ENCODE assay signal across 9 mouse cellular contexts in the genomic region with DNA sequence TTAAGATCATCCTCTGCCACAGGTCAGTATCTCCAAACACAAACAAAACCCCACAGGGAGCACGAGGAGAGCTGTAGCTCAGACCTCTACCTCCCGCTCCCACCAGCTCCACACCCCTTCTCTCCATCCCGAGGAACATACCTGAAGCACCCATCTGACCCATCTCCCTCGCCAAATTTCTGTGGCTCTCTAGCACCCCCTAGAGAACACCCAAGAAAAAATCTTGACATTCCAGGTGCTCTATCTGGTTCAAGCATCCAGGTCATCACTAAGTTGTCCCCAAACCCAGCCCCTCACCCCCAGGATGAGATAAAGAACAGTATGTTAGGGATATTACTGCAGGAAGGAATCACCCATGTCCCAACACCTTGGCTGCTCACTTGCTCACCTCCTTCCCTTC. TPM values are rescaled to one million over a fixed set of nuclear protein-coding genes. Genes with fewer than 3 reads are reported as not detected.
DNase-seq lines count a peak whose midpoint lies in the region; ATAC-seq and TF ChIP-seq lines count a peak whose summit lies in the region.
"Had no signal": no experiment of that assay in that cellular context is flagged by ENCODE, and none has a peak within 500 bp of the region (broad histone marks: within the 10 kb centered on the region; RNA-seq: fewer than 3 reads in every experiment).

No protein-coding gene starts in this region.

- no peak overlapping the region for H3ac ChIP-seq in C2C12 (ENCODE audit: control insufficient read depth, insufficient read length, low read depth)

- no peaks in the 10 kb centered on the region for H3K9me3 ChIP-seq in MEL (replicated peaks; ENCODE audit: insufficient read depth, low read length)
- H3K9me3 ChIP-seq in liver, embryonic 13.5 days (replicated peaks): no peaks in the 10 kb centered on the region
- H3K9me3 ChIP-seq: heart, embryonic 10.5 days; limb, embryonic 13.5 days had no signal

- peaks cover 46% of the 10 kb centered on the region for H3K79me2 ChIP-seq in C2C12 (ENCODE audit: control insufficient read depth, insufficient read depth)
- peaks cover 20% of the 10 kb centered on the region for H3K79me2 ChIP-seq in MEL (ENCODE audit: control insufficient read depth, insufficient read depth, low read length, poor library complexity)

- TF ChIP-seq EP300 in MEL (IDR thresholded peaks at IDR 0.05; ENCODE audit: low read depth in 1 of 2, low read length in 2 of 2): no peak

- DNase-seq in kidney, adult 18-20 months: peak; percentile 27
- DNase-seq in kidney, postnatal 14 days: no peak
- peak; percentile 55 for DNase-seq in MEL (ENCODE audit: low read depth, low spot score)
- DNase-seq in liver, embryonic 13.5 days: no peak
- no peak for DNase-seq in frontal cortex, postnatal 36 days (ENCODE audit: low spot score in 2 of 2)
- no peak for DNase-seq in gastrocnemius, adult 8-10 months (ENCODE audit: low spot score in 2 of 2)

- peaks cover 26% of the 10 kb centered on the region for H3K79me3 ChIP-seq in C2C12 (ENCODE audit: low read depth)

- peak overlapping the region; percentile 96 for H3K4me2 ChIP-seq in liver, embryonic 13.5 days

- peaks cover 42% of the 10 kb centered on the region for H3K36me3 ChIP-seq in C2C12 (ENCODE audit: control insufficient read depth, insufficient read depth)
- H3K36me3 ChIP-seq in MEL (ENCODE audit: control insufficient read depth in 1 of 2, insufficient read depth in 2 of 2, low read length in 2 of 2): peaks cover 8 to 14% of the 10 kb centered on the region in 2 experiments
- H3K36me3 ChIP-seq in liver, embryonic 13.5 days: peaks cover 59% of the 10 kb centered on the region

- ATAC-seq in liver, embryonic 13.5 days (ENCODE audit: low read depth): no peak

- TF ChIP-seq CTCF in C2C12 (IDR thresholded peaks at IDR 0.05; ENCODE audit: control insufficient read depth, insufficient read depth, insufficient read length): peak; percentile 1
- TF ChIP-seq CTCF in MEL (IDR thresholded peaks at IDR 0.05 in 2 of 3, conservative IDR thresholded peaks at IDR 0.05 in 1 of 3; ENCODE audit: control insufficient read depth in 1 of 3, insufficient read depth in 1 of 3, low read depth in 2 of 3, low read length in 3 of 3, poor library complexity in 1 of 3, severe bottlenecking in 1 of 3): peak; percentile 36 to 62 (median 56)

- TF ChIP-seq POLR2A in MEL (IDR thresholded peaks at IDR 0.05; ENCODE audit: control insufficient read depth in 1 of 2, insufficient read depth in 1 of 2, low read depth in 1 of 2, low read length in 2 of 2, poor library complexity in 1 of 2): no peak; a peak in 1 of 4 replicates

- H3K9ac ChIP-seq in MEL (ENCODE audit: control insufficient read depth, low read depth, low read length, poor library complexity, severe bottlenecking): no peak overlapping the region
- H3K9ac ChIP-seq in liver, embryonic 13.5 days: 0 out of 2 replicates have a peak overlapping the region, but pooled peaks have one; percentile 15
- H3K9ac ChIP-seq: limb, embryonic 13.5 days had no signal

- H3K27ac ChIP-seq in MEL (ENCODE audit: control insufficient read depth, low read depth, low read length): no peak overlapping the region
- H3K27ac ChIP-seq in liver, embryonic 13.5 days: no peak overlapping the region; the same call in 1 of the 2 replicates
- H3K27ac ChIP-seq: heart, embryonic 10.5 days; limb, embryonic 13.5 days had no signal

- TF ChIP-seq RAD21 in MEL (IDR thresholded peaks at IDR 0.05; ENCODE audit: low read depth, low read length): peak; percentile 20; the same call in 1 of the 2 replicates

- H3K27me3 ChIP-seq in C2C12 (ENCODE audit: control insufficient read depth, insufficient read depth, insufficient read length) (no peaks in the 10 kb centered on the region), MEL (ENCODE audit: control insufficient read depth in 1 of 2, insufficient read depth in 2 of 2, low read length in 2 of 2) (no peaks in the 10 kb centered on the region)
- H3K27me3 ChIP-seq in liver, embryonic 13.5 days: no peaks in the 10 kb centered on the region
- H3K27me3 ChIP-seq: limb, embryonic 13.5 days had no signal

- H3K4me3 ChIP-seq in C2C12 (ENCODE audit: insufficient read depth, poor library complexity, severe bottlenecking): no peak overlapping the region
- no peak overlapping the region for H3K4me3 ChIP-seq in MEL (ENCODE audit: control insufficient read depth in 1 of 2, insufficient read depth in 1 of 2, low read depth in 2 of 2, low read length in 2 of 2)
- peak overlapping the region; percentile 99; the same call in 1 of the 2 replicates for H3K4me3 ChIP-seq in liver, embryonic 13.5 days (replicated peaks)

- peaks cover 0 to 19% of the 10 kb centered on the region in 2 experiments; a peak in 2 of 4 replicates for H3K4me1 ChIP-seq in MEL (ENCODE audit: control insufficient read depth in 1 of 2, insufficient read depth in 2 of 2, low read length in 2 of 2)
- H3K4me1 ChIP-seq in liver, embryonic 13.5 days (replicated peaks): peaks cover 38% of the 10 kb centered on the region

- WGBS in liver, embryonic 13.5 days (ENCODE audit: insufficient replicate concordance): 46% methylated on average over 4 of the region's 4 CpGs

TF ChIP-seq in C2C12, 6 proteins besides CTCF, POLR2A, EP300 and RAD21:
- no peak for TF ChIP-seq MYOG (IDR thresholded peaks at IDR 0.05; ENCODE audit: control insufficient read depth, extremely low read depth, insufficient read length)
- no peak for TF ChIP-seq MYOD1 (IDR thresholded peaks at IDR 0.05; ENCODE audit: control insufficient read depth, insufficient read length, low read depth)
- no peak for TF ChIP-seq FOSL1 (IDR thresholded peaks at IDR 0.05; ENCODE audit: insufficient read depth, low read length, poor library complexity, severe bottlenecking)
- no peak for TF ChIP-seq MAX (IDR thresholded peaks at IDR 0.05)
- TF ChIP-seq CEBPB (IDR thresholded peaks at IDR 0.05; ENCODE audit: low read depth): no peak
- no peak for TF ChIP-seq USF1 (IDR thresholded peaks at IDR 0.05; ENCODE audit: low read depth)

TF ChIP-seq in MEL, 35 proteins besides CTCF, POLR2A, EP300 and RAD21 (continues in another document):
- no peak for TF ChIP-seq MEF2A (IDR thresholded peaks at IDR 0.05; ENCODE audit: extremely low read depth, insufficient replicate concordance, low read depth, low read length, poor library complexity, severe bottlenecking)
- no peak for TF ChIP-seq RCOR1 (IDR thresholded peaks at IDR 0.05; ENCODE audit: low read depth, low read length)
- no peak for TF ChIP-seq GATA1 (IDR thresholded peaks at IDR 0.05; ENCODE audit: low read depth, low read length)
- TF ChIP-seq ZNF384 (IDR thresholded peaks at IDR 0.05; ENCODE audit: low read depth, low read length): no peak
- TF ChIP-seq MYC (IDR thresholded peaks at IDR 0.05; ENCODE audit: low read depth, low read length): no peak
- no peak for TF ChIP-seq CHD2 (IDR thresholded peaks at IDR 0.05; ENCODE audit: low read length)
- no peak for TF ChIP-seq MAZ (IDR thresholded peaks at IDR 0.05; ENCODE audit: low read depth, low read length)
- TF ChIP-seq UBTF (IDR thresholded peaks at IDR 0.05; ENCODE audit: borderline replicate concordance, insufficient read depth, low read depth, low read length): no peak
- TF ChIP-seq ZKSCAN1 (IDR thresholded peaks at IDR 0.05; ENCODE audit: low read depth, low read length): no peak
- no peak for TF ChIP-seq MXI1 (IDR thresholded peaks at IDR 0.05; ENCODE audit: low read depth, low read length)
- no peak for TF ChIP-seq E2F4 (IDR thresholded peaks at IDR 0.05; ENCODE audit: borderline replicate concordance, low read depth, low read length)
- TF ChIP-seq MYB (IDR thresholded peaks at IDR 0.05; ENCODE audit: low read depth, low read length): no peak
- TF ChIP-seq USF2 (IDR thresholded peaks at IDR 0.05; ENCODE audit: borderline replicate concordance in 1 of 2, insufficient read depth in 1 of 2, low read depth in 1 of 2, low read length in 2 of 2): no peak
- TF ChIP-seq BHLHE40 (IDR thresholded peaks at IDR 0.05; ENCODE audit: borderline replicate concordance, low read depth, low read length): no peak
- no peak for TF ChIP-seq ELF1 (IDR thresholded peaks at IDR 0.05; ENCODE audit: low read depth, low read length)

RNA-seq across cellular contexts. Expression of gene Tomm40, which starts 2.0 kb away (rescaled TPM):
- polyA plus RNA-seq in C2C12 (2012; fragmentation: generic; extraction: Trizol) (218 TPM), MEL (2012; ENCODE audit: insufficient read depth in 1 of 2, insufficient read length in 2 of 2, low read depth in 1 of 2, low replicate concordance in 2 of 2, missing spikeins in 1 of 2) (100 to 1,000 TPM in 1 of 2 experiments, not detected in 1; 403 TPM)
- 288 and 294 TPM in 2 replicates for total RNA-seq in MEL (2012; rRNA removed)
- 125 and 138 TPM in 2 replicates for polyA plus RNA-seq in liver, embryonic 13.5 days (2015; fragmentation: Nextera tagmentation; extraction: Ambion mirVana)
- total RNA-seq in gastrocnemius, adult 8-10 months (2022): 10 to 100 TPM; 44.3 to 48.3 (median 46.0) TPM

RNA-seq across cellular contexts. Expression of gene Apoe, which starts 14.2 kb away (rescaled TPM):
- polyA plus RNA-seq in C2C12 (2012; fragmentation: generic; extraction: Trizol): 2.0 TPM
- 22.6 and 33.3 TPM in 2 replicates for total RNA-seq in MEL (2012; rRNA removed)
- polyA plus RNA-seq in MEL (2012; ENCODE audit: insufficient read depth in 1 of 2, insufficient read length in 2 of 2, low read depth in 1 of 2, low replicate concordance in 2 of 2, missing spikeins in 1 of 2): 10 to 100 TPM in 1 of 2 experiments, not detected in 1; 61.4 TPM
- polyA plus RNA-seq in liver, embryonic 13.5 days (2015; fragmentation: Nextera tagmentation; extraction: Ambion mirVana): 1,390 and 1,411 TPM in 2 replicates
- 10 to 100 TPM; 18.8 to 67.9 (median 47.9) TPM for total RNA-seq in gastrocnemius, adult 8-10 months (2022)

RNA-seq across cellular contexts. Expression of gene Apoc1, which starts 20.7 kb away (rescaled TPM):
- not detected for polyA plus RNA-seq in C2C12 (2012; fragmentation: generic; extraction: Trizol)
- not detected in 2 replicates for total RNA-seq in MEL (2012; rRNA removed)
- under 1 TPM in 1 of 2 experiments, not detected in 1; 0.35 TPM for polyA plus RNA-seq in MEL (2012; ENCODE audit: insufficient read depth in 1 of 2, insufficient read length in 2 of 2, low read depth in 1 of 2, low replicate concordance in 2 of 2, missing spikeins in 1 of 2)
- 247 and 261 TPM in 2 replicates for polyA plus RNA-seq in liver, embryonic 13.5 days (2015; fragmentation: Nextera tagmentation; extraction: Ambion mirVana)
- 1 to 10 TPM in 2 of 4 experiments, not detected in 2; 1.1 to 2.1 TPM for total RNA-seq in gastrocnemius, adult 8-10 months (2022)

RNA-seq across cellular contexts. Expression of gene Apoc4, which starts 31.9 kb away (rescaled TPM):
- polyA plus RNA-seq in C2C12 (2012; fragmentation: generic; extraction: Trizol) (not detected), MEL (2012; ENCODE audit: insufficient read depth in 1 of 2, insufficient read length in 2 of 2, low read depth in 1 of 2, low replicate concordance in 2 of 2, missing spikeins in 1 of 2) (not detected)
- not detected in 2 replicates for total RNA-seq in MEL (2012; rRNA removed)
- 58.3 and 74.0 TPM in 2 replicates for polyA plus RNA-seq in liver, embryonic 13.5 days (2015; fragmentation: Nextera tagmentation; extraction: Ambion mirVana)
- not detected for total RNA-seq in gastrocnemius, adult 8-10 months (2022)
- polyA plus RNA-seq: limb, embryonic 13.5 days had no signal

RNA-seq across cellular contexts. Expression of gene Gm44805, which starts 32.0 kb away (rescaled TPM):
- polyA plus RNA-seq in C2C12 (2012; fragmentation: generic; extraction: Trizol): not detected
- not detected in 2 replicates for total RNA-seq in MEL (2012; rRNA removed)
- polyA plus RNA-seq in MEL (2012; ENCODE audit: insufficient read depth in 1 of 2, insufficient read length in 2 of 2, low read depth in 1 of 2, low replicate concordance in 2 of 2, missing spikeins in 1 of 2): not detected
- polyA plus RNA-seq in liver, embryonic 13.5 days (2015; fragmentation: Nextera tagmentation; extraction: Ambion mirVana): 5.6 and 7.5 TPM in 2 replicates
- not detected for total RNA-seq in gastrocnemius, adult 8-10 months (2022)
- polyA plus RNA-seq: heart, embryonic 10.5 days; limb, embryonic 13.5 days had no signal

Comparison
In these comparisons a context has a peak if more than half of its experiments do, and no peak if none do; other contexts are left out.
1. DNase-seq: peak in kidney, adult 18-20 months (single experiment) and MEL (single experiment); none in kidney, postnatal 14 days (single experiment), liver, embryonic 13.5 days (single experiment), frontal cortex, postnatal 36 days (0 of 2) and gastrocnemius, adult 8-10 months (0 of 2).
2. RNA of gene Apoe, which starts 14.2 kb away (polyA plus RNA-seq): 1,390 to 1,411 TPM in liver, embryonic 13.5 days; 61.4 TPM in MEL and 2.0 TPM in C2C12 (single experiment); every median in the first group is over 10 times any median in the second.
3. RNA of gene Apoc1, which starts 20.7 kb away (polyA plus RNA-seq): 247 to 261 TPM in liver, embryonic 13.5 days; 0.35 TPM in MEL and not detected in C2C12 (single experiment); every median in the first group is over 100 times any median in the second.